Mouse (Mus musculus) forebrain, embryonic 13.5 days (tissue): Measurements from ENCODE around the gene Porcn. TPM values are rescaled to one million over a fixed set of nuclear protein-coding genes. Genes with fewer than 3 reads are reported as not detected.

Source experiments
- ATAC-seq: fragments of 200-750 bp; cut with Nextera tagmentation; 2 replicates; pipeline ENCODE4 v1.8.0; 2017
- H3K27ac ChIP-seq: fragments of 300-500 bp; sonication (generic); 2 replicates; pipeline ENCODE4 v1.5.1; 2015; ENCODE audit warnings: inconsistent platforms, mild to moderate bottlenecking, moderate library complexity
- H3K27me3 ChIP-seq: fragments of 300-500 bp; sonication (generic); 2 replicates; pipeline ENCODE4 v1.6.1; 2015; ENCODE audit warnings: mild to moderate bottlenecking, inconsistent platforms
- H3K36me3 ChIP-seq: fragments of 300-500 bp; sonication (generic); 2 replicates; pipeline ENCODE4 v1.6.1; 2015; ENCODE audit warnings: mild to moderate bottlenecking, inconsistent platforms; ENCODE audit not compliant: poor library complexity, severe bottlenecking
- H3K4me1 ChIP-seq: fragments of 300-500 bp; sonication (generic); 2 replicates; pipeline ENCODE4 v1.6.1; 2015; ENCODE audit warnings: inconsistent platforms
- H3K4me2 ChIP-seq: fragments of 300-500 bp; sonication (generic); 2 replicates; pipeline ENCODE4 v1.6.1; 2015; ENCODE audit warnings: inconsistent platforms, mild to moderate bottlenecking, moderate library complexity
- H3K4me3 ChIP-seq: fragments of 300-500 bp; sonication (generic); 2 replicates; pipeline ENCODE4 v1.5.1; 2015; ENCODE audit warnings: mild to moderate bottlenecking, inconsistent platforms
- H3K9ac ChIP-seq: fragments of 300-500 bp; sonication (generic); 2 replicates; pipeline ENCODE4 v1.6.1; 2015; ENCODE audit warnings: mild to moderate bottlenecking, inconsistent platforms
- H3K9me3 ChIP-seq: fragments of 300-500 bp; sonication (generic); replicated peaks from 2 replicates; pipeline ENCODE4 v1.6.1; 2016; ENCODE audit warnings: inconsistent platforms
- WGBS: fragments of 180-500 bp; shearing (Covaris S2); methylation state at CpG from one replicate; pipeline ENCODE4 v1.1.7; 2015; 5-methylcytosine and 5-hydroxymethylcytosine counted together
- polyA plus RNA-seq: library from polyadenylated mRNA; unstranded; fragments of >200 nt; fragmentation: Nextera tagmentation; extraction: Ambion mirVana; gene quantifications from 2 replicates; pipeline ENCODE4 v1.2.1, GENCODE M21; 2015

The Porcn gene
- polyA plus RNA-seq = 29.1 and 32.3 TPM in 2 replicates

GRCm38 (mm10) chrX:8206015-8206693 lies at the start of gene Porcn:
Porcn (minus strand) TSS chrX:8206525.
- Histone ChIP-seq H3K4me3 (peak within 1 kb of the TSS; percentile 50), H3K4me1 (peaks cover 7% of the 10 kb centered on the region), H3K9me3 (no peaks in the 10 kb centered on the region), H3K9ac (peak within 1 kb of the TSS; percentile 64), H3K36me3 (0 out of 2 replicates have a peak, but pooled peaks cover 3% of the 10 kb centered on the region), H3K27ac (no peak within 1 kb of the TSS), H3K4me2 (peak within 1 kb of the TSS; percentile 59), H3K27me3 (no peaks in the 10 kb centered on the region)
- ATAC-seq = peak; percentile 99
- WGBS = 10% methylated on average over 43 of the region's 46 CpGs

DNA sequence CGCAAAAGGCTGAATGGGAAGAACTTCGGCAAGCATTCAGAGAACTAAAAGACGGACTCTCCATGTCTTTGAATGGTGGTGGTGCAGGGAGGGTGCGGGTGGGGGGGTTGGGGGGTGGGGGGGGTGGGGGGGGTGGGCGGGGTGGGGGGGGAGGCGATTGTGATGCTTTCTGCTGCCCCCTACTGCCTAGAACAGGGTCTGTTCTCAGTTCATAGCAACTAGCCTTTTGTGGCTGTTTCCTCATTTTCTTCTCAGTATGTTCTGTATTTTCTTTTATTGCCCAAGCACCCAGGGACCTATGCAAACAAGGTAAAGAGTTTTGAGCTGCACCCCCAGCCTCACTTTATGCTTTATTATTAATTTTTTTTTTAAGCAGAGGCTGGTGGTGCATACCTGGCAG lies 49.5 kb upstream of the Porcn start:
- H3K4me2 ChIP-seq = no peak overlapping the region
- WGBS = 21% methylated on average over 2 of the region's 6 CpGs

GRCm38 (mm10) chrX:8253711-8254110 lies 47.4 kb upstream of the Porcn start:
- WGBS = 82% methylated on average over 2 of the region's 2 CpGs
- ATAC-seq = no peak
- Histone ChIP-seq H3K4me1 (peaks cover 9% of the 10 kb centered on the region), H3K4me3 (no peak overlapping the region), H3K27me3 (no peaks in the 10 kb centered on the region), H3K36me3 (no peaks in the 10 kb centered on the region), H3K9me3 (no peaks in the 10 kb centered on the region), H3K9ac (no peak overlapping the region), H3K27ac (no peak overlapping the region), H3K4me2 (no peak overlapping the region)

More for the DNA sequence above, 49.5 kb upstream of the Porcn start:
- ATAC-seq = no peak
- no peaks in the 10 kb centered on the region for H3K9me3 ChIP-seq
- peaks cover 8% of the 10 kb centered on the region for H3K4me1 ChIP-seq
- no peak overlapping the region for H3K27ac ChIP-seq
- H3K36me3 ChIP-seq = no peaks in the 10 kb centered on the region
- H3K27me3 ChIP-seq = no peaks in the 10 kb centered on the region
- no peak overlapping the region for H3K9ac ChIP-seq
- H3K4me3 ChIP-seq = no peak overlapping the region

DNA sequence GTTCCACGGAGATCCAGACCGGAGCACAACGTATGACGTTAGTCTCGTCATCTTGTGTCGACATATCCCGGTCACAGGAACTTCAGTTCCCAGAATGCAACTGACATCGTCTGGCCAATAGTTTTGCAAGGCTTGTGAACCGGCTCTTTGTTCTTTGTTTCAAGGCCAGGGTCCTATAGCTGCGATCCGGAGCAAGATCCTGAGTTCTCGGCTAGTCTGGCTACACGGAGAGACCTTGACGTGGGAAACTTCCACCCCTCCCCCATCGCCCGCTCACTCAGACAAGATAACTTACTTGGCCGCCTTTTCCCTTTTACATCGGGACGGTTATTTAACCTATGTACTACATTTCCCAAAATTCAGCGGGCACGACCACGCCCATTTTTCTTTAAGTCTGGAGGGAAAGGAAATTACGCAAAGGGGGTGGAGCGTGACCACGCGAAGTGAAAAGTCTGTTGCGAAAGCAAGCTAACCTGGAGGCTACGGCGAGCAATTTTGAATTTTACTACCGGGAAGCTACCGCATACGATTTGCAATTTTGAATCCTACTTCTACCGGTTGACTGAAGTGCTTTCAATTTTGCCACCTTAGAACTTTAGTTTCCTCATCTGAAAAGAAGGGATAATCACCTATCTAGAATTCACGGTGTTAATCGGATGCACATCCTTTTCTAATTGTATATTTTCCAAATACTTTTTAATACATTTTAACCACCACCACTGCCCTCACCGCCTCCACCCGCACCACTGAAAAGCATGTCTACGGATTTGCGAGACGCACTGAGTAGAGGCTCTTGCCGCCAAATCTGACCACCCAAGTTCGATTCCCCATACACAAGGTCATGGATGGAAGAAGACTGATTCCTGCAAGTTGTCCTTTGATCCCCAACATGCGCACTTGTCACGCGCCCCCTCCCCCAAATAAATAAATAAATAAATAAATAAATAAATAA lies 46.3 kb upstream of the Porcn start, which contains the start of gene Ftsj1:
Gene Ftsj1, minus strand, starts transcription at position 73 of the 952 bp plus-strand sequence.
- Histone ChIP-seq H3K27me3 (no peaks in the 10 kb centered on the region), H3K27ac (peak within 1 kb of the TSS; percentile 54; the same call in 1 of the 2 replicates), H3K4me3 (peak within 1 kb of the TSS; percentile 56), H3K4me2 (peak within 1 kb of the TSS; percentile 60), H3K4me1 (peaks cover 9% of the 10 kb centered on the region), H3K36me3 (no peaks in the 10 kb centered on the region), H3K9me3 (no peaks in the 10 kb centered on the region), H3K9ac (peak within 1 kb of the TSS; percentile 73)
- ATAC-seq = peak; percentile 94
- 18% methylated on average over 45 of the region's 45 CpGs for WGBS

DNA sequence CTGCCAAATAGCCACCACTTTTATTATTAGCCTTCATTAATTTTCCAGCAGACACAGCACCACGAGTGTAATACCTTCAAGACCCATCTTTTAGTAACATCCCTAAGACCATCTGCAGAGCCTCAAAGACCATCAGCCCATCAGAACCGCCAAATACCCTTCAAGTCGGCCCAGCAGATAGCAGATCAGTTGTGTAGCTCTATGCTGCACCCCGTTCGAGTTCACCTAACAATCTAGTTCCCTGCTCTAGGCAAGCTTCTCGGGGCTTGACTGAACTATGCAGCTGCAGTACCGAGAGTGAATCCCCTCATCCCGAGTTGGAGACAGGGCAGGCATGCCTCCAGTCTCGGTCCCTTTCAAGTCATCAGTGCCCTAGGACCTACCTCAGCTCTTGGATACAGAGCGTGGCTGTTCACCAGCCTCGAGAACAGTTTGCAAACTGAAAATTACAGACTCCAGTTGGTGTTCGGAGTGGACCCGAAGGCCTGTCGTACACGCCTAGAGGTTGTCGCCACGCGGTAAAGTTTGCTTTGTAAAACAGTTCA lies 45.5 kb upstream of the Porcn start:
- H3K27ac ChIP-seq = no peak overlapping the region
- peak overlapping the region; percentile 73 for H3K9ac ChIP-seq
- 20% methylated on average over 18 of the region's 18 CpGs for WGBS
- H3K36me3 ChIP-seq = no peaks in the 10 kb centered on the region
- peak overlapping the region; percentile 60 for H3K4me2 ChIP-seq
- no peak; the same call in none of the 2 replicates for ATAC-seq
- H3K4me3 ChIP-seq = peak overlapping the region; percentile 56
- H3K4me1 ChIP-seq = peaks cover 9% of the 10 kb centered on the region
- H3K27me3 ChIP-seq = no peaks in the 10 kb centered on the region
- no peaks in the 10 kb centered on the region for H3K9me3 ChIP-seq

DNA sequence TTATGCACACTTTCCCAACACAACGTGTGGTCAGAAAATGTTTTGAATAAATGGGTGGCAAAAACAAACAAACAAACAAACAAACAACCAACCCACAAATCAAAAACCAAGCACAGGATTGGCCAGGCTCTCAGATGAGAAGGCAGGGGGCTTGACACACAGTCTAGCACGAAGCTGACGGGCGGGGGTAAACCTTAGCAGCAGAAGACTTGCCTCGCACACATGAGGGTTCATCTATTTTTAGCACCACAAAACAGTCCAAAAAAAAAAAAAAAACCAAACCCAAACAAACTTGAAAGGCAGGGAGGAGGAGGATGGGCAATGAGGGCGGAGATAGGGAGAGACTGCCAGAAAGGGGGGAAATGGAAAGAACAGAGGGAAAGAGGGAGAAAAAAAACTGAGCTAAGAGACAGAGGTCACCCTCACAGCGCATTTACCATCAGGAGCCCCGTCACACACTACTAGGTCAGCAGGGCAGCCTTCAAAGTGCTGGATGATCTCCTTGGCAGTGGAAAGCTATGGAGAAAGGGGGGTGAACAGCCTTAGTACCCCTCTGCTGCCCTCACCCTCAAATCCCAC lies 42.3 kb upstream of the Porcn start:
- Histone ChIP-seq H3K27me3 (no peaks in the 10 kb centered on the region), H3K27ac (no peak overlapping the region), H3K9me3 (no peaks in the 10 kb centered on the region), H3K4me3 (no peak overlapping the region), H3K4me1 (peaks cover 9% of the 10 kb centered on the region), H3K36me3 (peaks cover 9% of the 10 kb centered on the region; the same call in 1 of the 2 replicates), H3K9ac (no peak overlapping the region), H3K4me2 (no peak overlapping the region)
- WGBS = 90% methylated on average over 8 of the region's 8 CpGs
- no peak for ATAC-seq

GRCm38 (mm10) chrX:8247680-8248079 lies 41.4 kb upstream of the Porcn start:
- Histone ChIP-seq H3K9ac (no peak overlapping the region), H3K27ac (no peak overlapping the region), H3K36me3 (peaks cover 9% of the 10 kb centered on the region; the same call in 1 of the 2 replicates), H3K4me3 (no peak overlapping the region), H3K4me2 (no peak overlapping the region), H3K9me3 (no peaks in the 10 kb centered on the region), H3K27me3 (no peaks in the 10 kb centered on the region), H3K4me1 (peaks cover 9% of the 10 kb centered on the region)
- ATAC-seq = no peak
- WGBS = 82% methylated on average over 2 of the region's 2 CpGs

GRCm38 (mm10) chrX:8238804-8239395 lies 32.6 kb upstream of the Porcn start:
- Histone ChIP-seq H3K27me3 (no peaks in the 10 kb centered on the region), H3K9ac (no peak overlapping the region), H3K9me3 (no peaks in the 10 kb centered on the region), H3K4me1 (no peaks in the 10 kb centered on the region), H3K27ac (no peak overlapping the region), H3K4me2 (no peak overlapping the region), H3K4me3 (no peak overlapping the region), H3K36me3 (peaks cover 9% of the 10 kb centered on the region)
- 82% methylated on average over 13 of the region's 13 CpGs for WGBS
- no peak for ATAC-seq

GRCm38 (mm10) chrX:8236704-8237103 lies 30.4 kb upstream of the Porcn start:
- 92% methylated on average over 2 of the region's 2 CpGs for WGBS
- no peak overlapping the region for H3K27ac ChIP-seq

DNA sequence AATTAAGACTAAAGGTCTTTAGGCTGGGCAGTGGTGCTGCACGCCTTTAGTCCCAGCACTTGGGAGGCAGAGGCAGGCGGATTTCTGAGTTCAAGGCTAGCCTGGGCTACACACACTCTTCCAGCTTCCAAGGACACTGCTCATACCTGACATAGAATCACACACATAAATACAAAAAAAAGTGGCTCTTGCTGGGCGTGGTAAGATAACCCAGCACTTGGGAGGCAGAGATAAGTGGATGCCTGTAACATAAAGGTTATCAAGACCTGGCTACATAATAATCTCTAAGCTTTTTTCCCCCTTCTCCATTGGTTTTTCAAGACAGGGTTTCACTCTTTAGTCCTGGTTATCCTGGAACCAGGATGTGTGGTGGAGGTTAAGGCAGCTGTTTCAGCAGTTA lies 27.3 kb upstream of the Porcn start:
- ATAC-seq = no peak
- Histone ChIP-seq H3K4me3 (no peak overlapping the region), H3K27ac (no peak overlapping the region), H3K4me2 (no peak overlapping the region), H3K9ac (no peak overlapping the region), H3K9me3 (no peaks in the 10 kb centered on the region; the same call in 1 of the 2 replicates), H3K27me3 (no peaks in the 10 kb centered on the region), H3K4me1 (no peaks in the 10 kb centered on the region), H3K36me3 (no peaks in the 10 kb centered on the region)
- WGBS = 81% methylated on average over 3 of the region's 3 CpGs

More at GRCm38 (mm10) chrX:8236704-8237103, 30.4 kb upstream of the Porcn start:
- no peak overlapping the region for H3K4me3 ChIP-seq
- H3K4me2 ChIP-seq = no peak overlapping the region
- no peaks in the 10 kb centered on the region for H3K4me1 ChIP-seq
- peaks cover 8% of the 10 kb centered on the region for H3K36me3 ChIP-seq
- H3K27me3 ChIP-seq = no peaks in the 10 kb centered on the region
- H3K9ac ChIP-seq = no peak overlapping the region
- no peak for ATAC-seq
- H3K9me3 ChIP-seq = no peaks in the 10 kb centered on the region; the same call in 1 of the 2 replicates

DNA sequence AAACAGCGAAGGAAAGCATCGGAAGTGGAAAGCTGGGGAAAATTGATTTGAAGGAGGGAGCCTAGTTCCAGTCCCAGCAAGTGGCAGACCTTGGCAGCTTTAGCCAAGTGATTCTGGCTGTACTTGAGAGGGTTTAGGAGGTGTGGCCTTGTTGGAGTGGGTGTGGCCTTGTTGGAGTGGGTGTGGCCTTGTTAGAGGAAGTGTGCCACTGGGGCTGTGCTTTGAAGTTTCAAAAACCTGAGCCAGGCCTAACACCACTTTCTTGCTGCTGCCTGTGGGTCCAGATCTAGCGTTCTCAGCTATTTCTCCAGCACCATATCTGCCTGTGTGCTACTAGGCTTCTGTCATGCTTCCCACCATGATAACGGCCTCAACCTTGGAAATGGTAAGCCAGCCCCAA lies 23.9 kb upstream of the Porcn start:
- no peaks in the 10 kb centered on the region; the same call in 1 of the 2 replicates for H3K9me3 ChIP-seq
- WGBS = 87% methylated on average over 4 of the region's 4 CpGs
- H3K9ac ChIP-seq = no peak overlapping the region
- H3K4me3 ChIP-seq = no peak overlapping the region
- H3K27ac ChIP-seq = no peak overlapping the region
- no peaks in the 10 kb centered on the region for H3K27me3 ChIP-seq
- ATAC-seq = no peak
- H3K4me2 ChIP-seq = no peak overlapping the region
- no peaks in the 10 kb centered on the region for H3K36me3 ChIP-seq
- H3K4me1 ChIP-seq = no peaks in the 10 kb centered on the region
